ENCODE assay signal across 9 mouse cellular contexts in genomic region chr3:52180306-52180705, GRCm38 (mm10).
DNase-seq lines count a peak whose midpoint lies in the region; ATAC-seq lines count a peak whose summit lies in the region.
"Had no signal": no experiment of that assay in that cellular context is flagged by ENCODE, and none has a peak within 500 bp of the region (broad histone marks: within the 10 kb centered on the region; RNA-seq: fewer than 3 reads in every experiment).

No protein-coding gene starts in this region.

- H3K4me2 ChIP-seq in intestine, embryonic 14.5 days (ENCODE audit: low read length), result no peak overlapping the region
- H3K4me2 ChIP-seq in midbrain, embryonic 12.5 days (replicated peaks), result peak overlapping the region; percentile 34
- H3K4me2 ChIP-seq: liver, embryonic 13.5 days had no signal

- H3K9ac ChIP-seq in intestine, embryonic 14.5 days (ENCODE audit: low read length), result no peak overlapping the region
- H3K9ac ChIP-seq in midbrain, embryonic 12.5 days (replicated peaks), result 0 out of 2 replicates have a peak overlapping the region, but pooled peaks have one; percentile 24
- H3K9ac ChIP-seq: liver, embryonic 13.5 days had no signal

- H3K36me3 ChIP-seq in forebrain, embryonic 10.5 days (replicated peaks), result no peaks in the 10 kb centered on the region
- no peaks in the 10 kb centered on the region for H3K36me3 ChIP-seq in intestine, embryonic 14.5 days (ENCODE audit: control insufficient read depth, insufficient read depth, low read length)
- H3K36me3 ChIP-seq in midbrain, embryonic 12.5 days, result no peaks in the 10 kb centered on the region
- H3K36me3 ChIP-seq: liver, embryonic 13.5 days had no signal

- H3K9me3 ChIP-seq in forebrain, embryonic 10.5 days, result no peaks in the 10 kb centered on the region
- no peaks in the 10 kb centered on the region for H3K9me3 ChIP-seq in intestine, embryonic 14.5 days (ENCODE audit: control insufficient read depth, low read length)
- no peaks in the 10 kb centered on the region for H3K9me3 ChIP-seq in midbrain, embryonic 12.5 days
- H3K9me3 ChIP-seq: liver, embryonic 13.5 days had no signal

- peak; percentile 37 for DNase-seq in cerebellum, adult 11 months
- no peak for DNase-seq in cerebellum, postnatal 4 days (ENCODE audit: low spot score in 2 of 2)
- no peak for DNase-seq in forebrain, embryonic 10.5 days (ENCODE audit: extremely low spot score, low spot score)
- peak; percentile 57 for DNase-seq in intestine, embryonic 14.5 days (ENCODE audit: low spot score)
- DNase-seq in thymus, postnatal 0 days (ENCODE audit: low spot score), result no peak
- no peak for DNase-seq in urinary bladder, postnatal 4 days (ENCODE audit: low spot score in 2 of 2)
- DNase-seq in T-cell, adult 2 months (ENCODE audit: low spot score), result no peak
- DNase-seq: liver, embryonic 13.5 days had no signal

- H3K27ac ChIP-seq in forebrain, embryonic 10.5 days, result peak overlapping the region; percentile 92
- H3K27ac ChIP-seq in intestine, embryonic 14.5 days (ENCODE audit: low read depth), result peak overlapping the region; percentile 90
- peak overlapping the region; percentile 92 for H3K27ac ChIP-seq in midbrain, embryonic 12.5 days (replicated peaks)
- H3K27ac ChIP-seq: liver, embryonic 13.5 days had no signal

- 39% methylated on average over 8 of the region's 8 CpGs for WGBS in forebrain, embryonic 10.5 days
- 46% methylated on average over 8 of the region's 8 CpGs for WGBS in intestine, embryonic 14.5 days
- WGBS in midbrain, embryonic 12.5 days, result 27% methylated on average over 8 of the region's 8 CpGs

- peaks cover 52% of the 10 kb centered on the region for H3K4me1 ChIP-seq in forebrain, embryonic 10.5 days
- H3K4me1 ChIP-seq in intestine, embryonic 14.5 days (replicated peaks; ENCODE audit: control insufficient read depth, insufficient read depth, low read length), result peaks cover 27% of the 10 kb centered on the region
- peaks cover 31% of the 10 kb centered on the region for H3K4me1 ChIP-seq in midbrain, embryonic 12.5 days

- H3K4me3 ChIP-seq in forebrain, embryonic 10.5 days, result no peak overlapping the region
- no peak overlapping the region for H3K4me3 ChIP-seq in intestine, embryonic 14.5 days (ENCODE audit: low read depth, low read length)
- H3K4me3 ChIP-seq in midbrain, embryonic 12.5 days, result no peak overlapping the region
- H3K4me3 ChIP-seq: liver, embryonic 13.5 days had no signal

- no peak for ATAC-seq in intestine, embryonic 14.5 days (replicated peaks; ENCODE audit: low FRiP score, low TSS enrichment, low read depth)
- 0 out of 2 replicates have a peak, but pooled peaks have one; percentile 21 for ATAC-seq in midbrain, embryonic 12.5 days (ENCODE audit: low FRiP score, low read depth)

- no peaks in the 10 kb centered on the region for H3K27me3 ChIP-seq in forebrain, embryonic 10.5 days (ENCODE audit: poor library complexity, severe bottlenecking)
- H3K27me3 ChIP-seq in intestine, embryonic 14.5 days (replicated peaks; ENCODE audit: control insufficient read depth, insufficient read depth, low read length), result no peaks in the 10 kb centered on the region
- no peaks in the 10 kb centered on the region; the same call in 1 of the 2 replicates for H3K27me3 ChIP-seq in midbrain, embryonic 12.5 days
- H3K27me3 ChIP-seq: liver, embryonic 13.5 days had no signal

Comparison
In these comparisons a context has a peak if more than half of its experiments do, and no peak if none do; other contexts are left out.
1. DNase-seq: peak in cerebellum, adult 11 months (single experiment) and intestine, embryonic 14.5 days (single experiment); none in cerebellum, postnatal 4 days (0 of 2), forebrain, embryonic 10.5 days (single experiment), thymus, postnatal 0 days (single experiment), urinary bladder, postnatal 4 days (0 of 2) and T-cell, adult 2 months (single experiment).
2. Peak in every context shown above with its lines, with median percentiles within 50 percentile points of each other: H3K27ac ChIP-seq.